Mouse (Mus musculus) yolk sac, embryonic 10.5 days (tissue): ENCODE measurements around the gene Narfl.
"Not testable (repeated sequence)": the region's sequence is repeated elsewhere in the genome, so short reads cannot be mapped to it uniquely, and the experiment has no call there.

ENCODE experiments used
- DNase-seq: peaks from one replicate; pipeline ENCODE4 v3.0.0-alpha.2; 2017; ENCODE audit warnings: low spot score

Gene Narfl

DNA sequence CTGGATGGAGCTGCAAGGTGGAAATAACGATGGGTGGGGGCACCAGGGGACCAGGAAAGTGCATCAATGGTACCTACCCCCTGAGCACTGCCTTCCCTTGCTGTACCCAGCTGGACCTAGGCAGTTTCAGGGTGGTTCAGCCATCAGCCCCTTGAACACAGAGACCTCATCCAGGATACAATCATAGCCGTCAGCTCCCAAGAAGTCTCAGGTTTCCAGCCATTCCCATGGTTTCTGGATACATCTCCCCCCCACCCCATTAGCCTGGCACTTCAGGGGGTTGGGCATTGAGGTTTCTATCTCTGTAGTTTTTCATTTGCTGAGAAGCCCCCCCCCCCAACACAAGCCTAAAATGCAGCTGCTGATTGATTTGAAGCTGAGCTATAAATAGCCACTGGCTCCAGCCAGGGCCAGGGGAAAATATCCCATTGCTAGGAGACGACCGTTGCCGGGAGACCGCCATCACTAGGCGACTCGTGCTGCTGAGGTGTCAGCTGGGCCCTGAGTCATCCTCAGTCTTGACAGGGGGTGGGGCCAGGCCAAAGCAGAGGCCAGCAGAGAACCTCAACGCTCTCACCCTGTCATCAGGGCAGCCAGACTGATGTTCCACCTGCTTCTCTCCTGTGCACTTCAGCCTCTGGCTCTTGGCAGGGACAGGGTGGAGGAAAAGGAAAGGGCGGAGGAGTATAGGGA is 29.4 kb downstream of the Narfl start:
- no peak for DNase-seq

DNA sequence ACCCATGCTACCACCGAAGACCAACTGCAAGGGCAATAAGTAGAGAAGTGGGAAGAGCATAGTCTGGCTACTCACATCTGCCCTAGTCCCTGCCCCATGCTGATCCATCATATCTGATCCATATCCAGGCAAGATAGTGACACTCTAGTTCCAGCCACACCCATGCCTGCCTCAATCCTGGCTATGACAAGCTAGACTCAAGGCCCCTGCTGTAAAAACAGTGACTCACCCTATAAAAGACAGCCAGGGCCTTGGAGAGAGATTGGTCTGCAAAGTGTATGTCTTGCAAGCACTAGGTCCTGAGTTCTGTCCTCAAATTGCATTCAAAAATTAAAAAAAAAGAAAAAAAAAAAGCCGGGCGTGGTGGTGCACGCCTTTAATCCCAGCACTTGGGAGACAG is 32.9 kb downstream of the Narfl start:
- DNase-seq, result no peak

DNA sequence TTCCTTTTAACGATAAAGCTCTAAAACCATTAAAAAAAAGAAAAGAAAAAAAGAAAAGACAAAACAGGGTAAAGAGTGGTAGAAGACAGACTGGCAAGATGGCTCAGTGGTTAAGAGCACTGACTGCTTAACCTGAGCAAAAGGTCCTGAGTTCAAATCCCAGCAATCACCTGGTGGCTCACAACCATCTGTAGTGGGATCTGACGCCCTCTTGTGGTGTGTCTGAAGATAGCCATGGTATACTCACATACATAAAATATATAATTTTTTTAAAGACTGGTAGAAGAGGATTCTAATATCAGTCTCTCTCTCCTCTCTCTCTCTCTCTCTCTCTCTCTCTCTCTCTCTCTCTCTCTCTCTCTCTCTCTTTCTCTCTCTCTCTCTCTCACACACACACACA is 33.9 kb downstream of the Narfl start:
- DNase-seq, result not testable (repeated sequence)

DNA sequence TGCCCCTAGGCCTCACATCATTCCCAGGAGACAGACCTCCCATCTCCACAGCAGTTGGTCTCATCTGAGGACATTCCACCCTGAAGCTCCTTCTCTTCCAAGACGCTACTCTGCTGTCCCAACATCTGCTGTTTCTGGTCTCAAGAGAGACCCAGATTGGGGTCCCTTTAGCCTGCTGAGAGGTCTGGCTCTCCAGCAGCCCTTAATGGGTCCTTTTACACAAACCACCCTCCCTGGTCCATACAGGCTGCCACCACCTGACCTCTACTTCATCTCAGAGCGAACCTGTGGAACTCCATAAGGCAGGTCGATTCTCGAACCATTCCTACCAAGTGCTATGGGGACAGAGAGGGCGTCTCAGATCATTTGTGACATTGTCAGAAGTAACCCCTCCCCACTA is 34.5 kb downstream of the Narfl start:
- DNase-seq, result no peak

DNA sequence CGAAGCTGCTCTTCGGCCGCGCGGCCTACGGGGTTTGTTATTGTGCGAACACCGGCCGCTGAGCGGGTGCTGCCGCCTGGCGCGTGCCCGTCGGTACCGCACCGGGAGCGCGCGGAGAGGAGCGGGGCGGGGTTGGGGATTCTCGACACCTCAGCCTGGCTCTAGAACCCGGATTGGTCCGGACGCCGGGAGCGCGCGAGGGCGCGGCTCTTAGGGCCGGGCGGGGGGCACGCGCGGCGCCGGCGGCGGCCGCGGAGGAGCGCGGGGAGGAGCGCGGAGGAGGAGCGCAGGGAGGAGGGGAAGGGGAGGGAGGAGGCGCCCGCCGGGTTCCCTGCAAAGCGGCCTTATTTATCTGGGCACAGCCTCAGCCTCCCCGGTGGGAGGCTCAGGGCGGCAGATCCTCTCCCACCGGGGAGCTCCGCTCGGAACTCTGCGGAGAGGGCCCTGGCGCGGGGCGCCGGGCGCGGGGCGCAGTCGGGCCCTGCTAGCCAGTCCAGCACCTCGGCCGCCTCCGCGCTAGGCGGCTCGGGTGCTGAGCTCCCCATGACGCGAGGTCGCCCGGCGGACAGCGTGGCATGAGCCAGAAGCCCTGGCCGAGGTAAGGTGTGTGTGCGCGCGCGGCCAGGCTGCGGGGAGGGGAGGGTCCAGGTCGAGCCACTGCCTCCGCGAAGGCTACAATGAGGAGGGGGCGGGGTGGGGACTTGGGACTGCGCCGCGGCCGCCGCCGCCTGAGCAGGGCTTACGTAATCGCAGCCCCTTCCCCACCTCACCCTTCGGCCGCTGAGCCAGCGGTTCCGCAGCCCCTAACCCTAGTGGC is 35.4 kb downstream of the Narfl start, which contains the start of gene Fbxl16:
Gene Fbxl16 (plus strand): TSS at position 297 of the 817 bp plus-strand sequence.
- peak; percentile 62 for DNase-seq

DNA sequence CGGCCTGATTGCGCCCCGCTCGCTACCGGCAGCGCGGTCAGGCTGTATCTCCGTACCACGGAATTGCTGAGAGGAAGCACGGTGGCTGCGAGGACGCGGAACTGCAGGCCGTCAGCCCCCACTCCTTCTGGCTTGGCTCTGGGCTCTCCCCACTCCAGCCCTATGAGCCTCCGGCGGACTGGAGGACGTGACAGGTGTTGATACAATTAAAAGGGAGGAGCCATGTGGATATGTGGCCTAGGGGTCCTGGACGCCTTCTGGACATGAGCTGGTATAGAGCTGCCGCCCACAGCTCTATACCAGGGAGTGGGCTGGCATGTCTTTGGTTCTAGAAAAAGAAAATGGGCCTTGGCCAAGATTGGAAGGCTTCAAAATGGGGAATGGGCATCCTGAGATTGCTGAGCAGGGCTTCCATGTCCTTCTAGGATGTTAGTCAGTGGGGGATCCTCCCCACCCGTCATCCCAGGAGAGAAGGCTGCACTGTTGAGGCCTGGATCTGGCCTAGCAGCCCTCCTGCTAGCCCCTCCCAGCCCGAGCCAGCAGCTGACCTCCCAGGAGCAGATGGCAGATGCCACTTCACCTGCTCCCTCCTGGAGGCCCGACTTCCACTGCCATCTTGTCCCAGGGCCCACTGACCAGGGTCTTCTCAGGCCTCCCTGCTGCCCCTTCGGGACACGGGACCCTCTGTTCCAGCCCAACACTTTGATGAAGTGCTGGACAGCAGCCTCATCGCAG is 36.2 kb downstream of the Narfl start:
- no peak for DNase-seq

DNA sequence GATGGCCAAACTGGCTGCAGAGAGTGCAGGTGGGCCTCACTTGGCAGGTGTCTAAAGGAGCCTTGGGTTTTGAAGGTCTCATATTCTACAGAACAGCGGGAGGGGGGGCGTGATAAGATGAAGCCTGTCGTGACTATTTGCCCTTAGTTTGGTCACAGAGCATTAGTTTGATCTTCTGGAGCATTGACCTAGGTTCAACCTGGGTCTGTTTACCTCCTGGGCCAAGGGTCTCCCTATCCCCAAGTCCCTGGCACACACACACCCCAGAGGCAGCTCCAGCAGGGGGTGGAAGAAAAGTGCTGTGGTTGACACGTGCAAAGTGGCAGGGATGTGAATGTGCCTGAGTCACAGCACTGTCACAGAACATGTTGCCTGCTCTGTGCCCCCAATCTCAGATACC is 37.3 kb downstream of the Narfl start:
- DNase-seq, result no peak

DNA sequence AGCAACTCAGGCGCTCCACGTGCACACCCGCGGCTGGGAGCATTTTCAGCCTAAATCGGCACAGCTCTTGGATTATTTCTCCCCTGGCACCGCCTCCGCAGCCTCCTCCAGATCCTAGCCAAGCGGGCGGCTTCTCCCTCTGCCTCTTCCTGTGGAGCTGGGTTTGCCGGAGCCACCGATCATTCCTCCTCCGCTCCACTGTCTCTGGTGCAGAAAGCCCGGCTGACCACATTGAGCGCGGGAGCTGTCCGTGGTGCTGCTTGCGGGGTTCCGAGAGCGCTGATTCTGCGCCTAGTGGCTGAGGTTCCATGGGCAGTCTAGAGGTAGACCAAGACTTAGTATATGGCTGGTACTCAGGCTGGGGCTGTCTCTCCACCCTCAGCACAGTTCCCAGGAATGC is 39.9 kb downstream of the Narfl start:
- peak; percentile 81 for DNase-seq

DNA sequence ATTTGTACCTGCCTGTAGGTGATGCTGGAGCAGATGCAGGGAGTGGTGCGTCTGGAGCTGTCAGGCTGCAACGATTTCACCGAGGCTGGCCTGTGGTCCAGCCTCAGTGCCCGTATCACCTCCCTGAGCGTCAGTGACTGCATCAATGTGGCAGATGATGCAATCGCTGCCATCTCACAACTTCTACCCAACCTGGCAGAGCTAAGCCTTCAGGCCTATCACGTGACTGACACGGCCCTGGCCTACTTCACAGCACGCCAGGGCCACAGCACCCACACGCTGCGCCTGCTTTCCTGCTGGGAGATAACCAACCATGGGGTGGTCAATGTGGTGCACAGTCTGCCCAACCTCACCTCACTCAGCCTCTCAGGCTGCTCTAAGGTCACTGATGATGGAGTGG is 44.1 kb downstream of the Narfl start:
- DNase-seq, result no peak

DNA sequence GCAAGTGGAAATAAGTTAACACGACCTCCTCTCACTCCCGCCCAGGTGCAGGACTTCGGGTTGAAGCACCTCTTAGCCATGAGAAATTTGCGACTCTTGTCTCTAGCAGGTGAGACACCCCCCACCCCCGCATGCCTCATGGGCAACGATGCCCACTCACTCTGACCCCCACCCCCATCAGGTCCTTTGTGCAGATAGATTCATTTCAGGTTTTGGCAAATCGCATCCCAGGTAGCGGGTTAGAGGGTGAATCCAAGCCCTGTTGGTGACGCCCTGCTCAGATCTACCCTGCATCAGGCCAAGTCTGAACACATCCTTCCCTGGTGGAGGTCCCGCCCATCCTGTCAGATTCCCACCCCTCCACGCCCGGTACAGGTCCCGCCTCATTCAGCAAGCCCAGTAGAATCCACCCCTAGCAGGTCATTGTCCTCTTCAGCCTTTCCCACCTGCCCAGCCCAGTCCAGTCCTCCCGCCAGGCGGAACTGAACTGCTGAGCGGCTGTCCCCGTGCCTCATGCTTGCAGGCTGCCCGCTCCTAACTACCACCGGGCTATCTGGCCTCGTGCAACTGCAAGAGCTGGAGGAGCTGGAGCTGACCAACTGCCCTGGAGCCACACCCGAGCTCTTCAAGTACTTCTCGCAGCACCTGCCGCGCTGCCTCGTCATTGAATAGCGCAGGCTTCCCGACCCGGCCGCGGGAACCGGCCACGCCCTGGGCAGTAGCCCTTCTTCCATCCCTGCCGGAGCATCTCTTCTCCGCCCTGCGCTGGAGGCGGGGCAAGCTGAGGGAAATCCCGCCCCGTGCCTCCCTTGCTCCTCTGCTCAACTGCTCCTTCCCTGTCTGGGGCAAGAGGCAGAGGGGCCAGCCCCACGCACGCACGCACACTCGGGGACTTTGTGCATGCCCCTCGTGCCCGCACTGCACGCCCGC is 45.5 kb downstream of the Narfl start:
- DNase-seq, result peak; percentile 26

DNA sequence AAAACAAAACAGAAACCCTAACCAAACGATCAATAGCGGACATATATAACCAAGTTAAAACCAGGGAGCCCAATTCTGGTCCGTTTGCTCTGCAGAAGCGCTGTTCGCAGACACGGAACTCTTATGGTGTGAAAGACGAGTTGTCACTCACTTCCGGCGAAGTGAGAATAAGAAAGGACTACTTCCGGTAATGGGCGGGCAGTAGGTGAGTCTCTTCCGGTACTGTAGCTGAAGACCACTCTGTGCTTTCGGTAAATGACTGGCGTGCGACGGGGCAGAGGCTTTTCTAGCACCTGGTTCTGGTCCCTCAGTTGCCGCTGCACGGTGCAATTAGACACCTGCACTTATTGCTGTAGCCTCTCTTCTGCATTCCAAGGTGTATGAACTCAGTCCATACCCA is 49.9 kb downstream of the Narfl start, which contains the start of gene Wdr24:
Gene Wdr24 (plus strand): TSS at position 176 of the 400 bp plus-strand sequence.
- DNase-seq, result peak; percentile 82

DNA sequence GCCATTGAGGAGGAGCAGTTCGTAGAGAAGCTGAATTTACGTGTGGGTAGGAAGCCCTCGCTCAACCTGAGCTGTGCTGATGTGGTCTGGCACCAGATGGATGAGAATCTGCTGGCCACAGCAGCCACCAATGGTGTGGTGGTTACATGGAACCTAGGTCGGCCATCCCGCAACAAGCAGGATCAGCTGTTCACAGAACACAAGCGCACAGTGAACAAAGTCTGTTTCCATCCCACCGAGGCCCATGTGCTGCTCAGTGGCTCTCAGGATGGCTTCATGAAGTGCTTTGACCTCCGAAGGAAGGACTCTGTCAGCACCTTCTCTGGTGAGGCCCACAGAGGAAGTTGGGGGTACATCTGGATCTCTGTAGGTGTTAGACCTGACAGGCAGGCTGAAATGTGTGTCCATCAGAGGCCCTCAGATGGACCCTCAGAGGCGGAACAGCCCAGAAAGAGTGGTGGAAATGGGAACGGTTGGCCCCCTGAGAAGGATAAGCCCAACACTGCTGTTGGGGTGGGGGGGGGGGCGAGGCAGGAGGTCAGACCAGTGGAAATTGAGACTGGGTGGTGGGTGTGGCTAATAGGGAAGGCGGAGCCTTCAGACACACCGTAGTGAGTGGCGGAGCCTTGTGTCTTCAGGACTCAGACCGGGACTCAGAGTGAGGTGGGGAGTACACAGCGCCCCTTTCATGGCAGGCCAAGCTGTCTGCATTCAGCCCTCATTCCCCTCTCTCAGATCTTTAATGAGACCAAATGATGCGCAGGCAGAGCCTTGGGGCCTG is 51.0 kb downstream of the Narfl start:
- DNase-seq, result no peak

DNA sequence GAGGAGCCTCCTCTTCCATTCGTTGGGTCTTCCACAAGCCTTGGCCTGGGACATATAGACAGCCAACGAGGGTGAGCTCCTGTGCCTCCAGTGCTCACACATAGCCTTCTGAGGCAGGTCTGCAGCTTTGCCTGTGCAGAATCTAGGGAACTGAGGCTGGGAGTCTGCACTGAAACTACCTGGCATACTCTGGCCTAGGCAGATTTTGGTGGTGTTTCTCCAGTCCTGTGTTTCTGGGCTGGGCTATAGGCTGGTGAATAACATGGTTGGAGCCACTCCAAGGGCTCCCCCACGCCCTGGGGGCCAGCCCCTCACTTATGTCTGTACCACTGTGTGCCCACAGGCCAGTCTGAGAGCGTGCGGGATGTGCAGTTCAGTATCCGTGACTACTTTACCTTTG is 51.7 kb downstream of the Narfl start:
- no peak for DNase-seq

DNA sequence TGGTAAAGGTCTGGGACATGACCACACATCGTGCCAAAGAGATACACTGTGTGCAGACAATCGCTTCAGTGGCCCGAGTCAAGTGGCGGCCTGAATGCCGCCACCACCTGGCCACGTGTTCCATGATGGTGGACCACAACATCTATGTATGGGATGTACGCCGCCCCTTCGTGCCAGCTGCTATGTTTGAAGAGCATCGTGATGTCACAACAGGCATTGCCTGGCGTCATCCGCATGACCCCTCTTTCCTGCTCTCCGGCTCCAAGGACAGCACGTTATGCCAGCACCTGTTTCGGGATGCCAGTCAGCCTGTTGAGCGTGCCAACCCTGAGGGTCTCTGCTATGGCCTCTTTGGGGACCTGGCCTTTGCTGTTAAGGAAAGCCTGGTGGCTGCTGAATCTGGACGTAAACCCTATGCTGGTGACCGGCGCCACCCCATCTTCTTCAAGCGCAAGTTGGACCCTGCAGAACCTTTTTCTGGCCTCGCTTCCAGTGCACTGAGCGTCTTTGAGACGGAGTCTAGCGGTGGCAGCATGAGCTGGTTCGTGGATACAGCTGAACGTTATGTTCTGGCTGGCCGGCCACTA is 52.5 kb downstream of the Narfl start:
- no peak for DNase-seq

DNA sequence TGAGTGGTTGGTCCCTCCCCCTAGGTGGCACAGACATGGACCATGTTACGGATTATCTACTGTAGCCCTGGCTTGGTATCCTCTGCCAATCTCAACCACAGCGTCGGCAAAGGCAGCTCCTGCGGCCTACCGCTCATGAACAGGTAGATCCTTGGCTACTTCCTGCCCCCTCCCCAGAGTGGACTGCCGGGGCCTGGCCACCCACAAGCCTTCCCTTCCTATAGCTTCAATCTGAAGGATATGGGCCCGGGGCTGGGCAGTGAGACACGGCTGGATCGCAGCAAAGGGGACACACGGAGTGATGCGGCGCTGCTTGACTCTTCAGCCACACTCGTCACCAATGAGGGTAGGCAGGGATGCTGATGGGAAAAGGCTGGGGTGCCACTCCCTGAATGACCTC is 53.4 kb downstream of the Narfl start:
- DNase-seq, result no peak

DNA sequence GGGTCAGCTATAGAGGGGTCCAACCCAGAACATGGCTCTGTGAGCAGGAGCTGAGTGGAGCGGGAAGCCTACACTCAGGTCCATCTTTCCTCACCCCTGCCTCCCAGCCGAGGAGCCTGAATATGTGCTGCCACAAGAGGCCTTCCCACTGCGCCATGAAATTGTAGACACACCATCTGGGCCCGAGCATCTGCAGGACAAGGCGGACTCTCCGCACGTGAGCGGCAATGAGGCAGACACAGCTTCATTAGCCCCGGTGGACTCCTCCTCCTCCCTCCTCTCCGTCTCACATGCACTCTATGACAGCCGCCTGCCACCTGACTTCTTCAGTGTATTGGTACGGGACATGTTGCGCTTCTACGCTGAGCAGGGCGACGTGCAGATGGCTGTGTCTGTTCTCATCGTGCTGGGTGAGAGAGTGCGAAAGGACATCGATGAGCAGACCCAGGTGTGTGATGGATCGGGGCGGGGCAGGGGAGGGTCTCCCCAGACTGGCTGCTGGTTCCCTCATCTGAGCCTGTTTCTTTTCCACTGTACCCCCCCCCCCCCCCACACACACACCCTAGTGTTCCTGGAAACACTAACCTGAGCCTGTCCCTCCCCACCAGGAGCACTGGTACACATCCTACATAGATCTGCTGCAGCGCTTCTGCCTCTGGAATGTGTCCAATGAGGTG is 54.1 kb downstream of the Narfl start:
- DNase-seq, result no peak

DNA sequence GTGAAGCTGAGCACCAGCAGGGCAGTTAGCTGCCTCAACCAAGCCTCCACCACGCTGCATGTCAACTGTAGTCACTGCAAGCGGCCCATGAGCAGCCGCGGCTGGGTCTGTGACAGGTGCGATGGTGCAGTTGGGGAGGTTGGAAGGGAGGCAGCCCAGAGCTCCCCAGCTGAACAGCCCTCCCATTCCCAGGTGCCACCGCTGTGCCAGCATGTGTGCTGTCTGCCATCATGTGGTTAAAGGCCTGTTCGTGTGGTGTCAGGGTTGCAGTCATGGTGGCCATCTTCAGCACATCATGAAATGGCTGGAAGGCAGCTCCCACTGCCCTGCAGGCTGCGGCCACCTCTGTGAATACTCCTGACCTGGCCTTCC is 54.6 kb downstream of the Narfl start:
- no peak for DNase-seq

DNA sequence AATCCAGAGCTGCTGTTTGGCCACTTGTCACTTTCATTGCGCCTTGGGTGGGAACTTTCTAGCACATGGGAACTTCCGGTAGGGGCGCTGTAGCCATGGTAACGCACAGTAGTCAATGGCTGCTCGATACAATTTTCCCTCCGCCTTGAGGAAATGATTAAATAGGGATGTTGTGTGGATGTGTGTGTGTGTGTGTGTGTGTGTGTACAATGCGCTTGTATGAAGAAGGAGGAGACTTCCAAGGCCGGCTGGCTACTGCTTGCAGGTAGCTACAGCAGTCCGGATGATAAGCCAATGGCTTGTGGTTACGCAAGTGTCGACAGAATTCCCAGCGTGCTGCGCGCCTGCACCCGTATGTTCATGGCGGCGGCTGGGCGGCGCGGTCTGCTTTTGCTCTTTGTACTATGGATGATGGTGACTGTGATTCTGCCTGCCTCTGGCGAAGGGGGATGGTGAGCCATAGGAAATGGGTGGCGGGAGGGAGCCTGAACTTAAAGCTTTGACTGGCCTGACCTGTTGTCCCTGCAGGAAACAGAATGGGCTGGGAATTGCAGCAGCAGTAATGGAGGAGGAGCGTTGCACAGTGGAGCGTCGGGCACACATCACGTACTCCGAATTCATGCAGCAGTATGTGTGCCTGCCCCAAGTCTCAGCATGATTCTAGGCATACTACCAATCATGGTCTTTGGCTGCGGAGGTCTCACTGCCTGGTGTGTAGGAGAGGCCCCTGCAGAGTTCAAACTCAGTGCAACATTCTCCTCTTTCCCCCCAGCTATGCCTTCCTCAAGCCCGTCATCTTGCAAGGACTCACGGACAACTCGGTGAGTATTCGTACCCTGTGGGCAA is 55.4 kb downstream of the Narfl start, which contains the start of gene Jmjd8:
Gene Jmjd8 (plus strand): TSS at position 156 of the 846 bp plus-strand sequence.
- DNase-seq, result peak; percentile 90

DNA sequence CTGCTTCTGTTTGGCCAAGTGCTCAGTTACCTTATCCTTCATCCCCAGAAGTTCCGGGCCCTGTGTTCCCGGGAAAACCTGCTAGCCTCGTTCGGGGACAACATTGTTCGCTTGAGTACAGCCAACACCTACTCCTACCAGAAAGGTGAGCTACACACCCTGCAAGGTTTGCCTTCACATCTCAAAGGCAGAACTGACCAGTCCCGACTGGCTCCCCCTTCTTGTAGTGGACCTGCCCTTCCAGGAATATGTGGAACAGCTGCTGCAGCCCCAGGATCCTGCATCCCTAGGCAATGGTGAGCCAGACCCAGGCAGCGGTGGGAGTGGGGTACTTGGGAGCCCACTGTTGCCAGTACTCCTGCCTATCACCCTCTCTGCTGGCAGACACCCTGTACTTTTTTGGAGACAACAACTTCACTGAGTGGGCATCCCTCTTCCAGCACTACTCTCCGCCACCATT is 56.0 kb downstream of the Narfl start:
- DNase-seq, result no peak
